Mouse (Mus musculus) stomach, postnatal 0 days (tissue): ENCODE results near the gene Per1.

Source experiments
- CTCF ChIP-seq: IDR thresholded peaks from 2 replicates; pipeline ENCODE4 v1.5.1; 2016; ENCODE audit warnings: antibody characterized with exemption, low read depth, mild to moderate bottlenecking, moderate library complexity
- EP300 ChIP-seq: optimal IDR thresholded peaks from 2 replicates; pipeline ENCODE3; 2016; ENCODE audit warnings: antibody characterized with exemption

DNA sequence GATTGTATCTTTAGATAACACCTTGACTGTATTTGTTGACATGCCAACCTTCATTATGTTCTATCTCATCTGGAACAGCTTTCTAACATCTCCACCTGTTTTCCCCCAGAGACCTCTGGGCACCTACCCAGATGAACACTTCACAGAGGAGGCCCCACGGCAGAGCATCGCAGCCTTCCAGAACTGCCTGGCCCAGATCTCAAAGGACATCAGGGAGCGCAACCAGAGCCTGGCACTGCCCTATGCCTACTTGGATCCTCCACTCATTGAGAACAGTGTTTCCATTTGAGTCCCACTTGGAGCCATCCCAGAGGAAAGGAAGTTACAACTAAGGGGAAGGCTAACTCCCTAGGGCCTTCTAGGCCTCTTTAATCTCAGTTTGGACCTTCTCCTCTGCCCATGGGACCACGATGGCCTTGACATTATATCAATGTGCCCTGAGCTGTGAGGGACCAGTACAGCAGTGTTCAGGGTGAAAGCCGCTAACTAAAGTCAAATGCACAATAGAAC lies 53.5 kb downstream of the Per1 start:
- no peak for TF ChIP-seq EP300
- no peak for TF ChIP-seq CTCF
